Mouse (Mus musculus) ES-E14 (cell line): ENCODE data around the gene Wrnip1. TPM values are rescaled to one million over a fixed set of nuclear protein-coding genes. Genes with fewer than 3 reads are reported as not detected.

Experiments
- DNase-seq: peaks from one replicate; pipeline ENCODE4 v3.0.0-alpha.2; 2013; ENCODE audit warnings: low read depth, low spot score
- H3K27ac ChIP-seq: 2 replicates; pipeline ENCODE4 v1.5.1; 2012; ENCODE audit warnings: low read depth, mild to moderate bottlenecking, low read length, moderate library complexity, mixed read lengths; ENCODE audit not compliant: poor library complexity, insufficient read depth, severe bottlenecking
- H3K36me3 ChIP-seq: 2 replicates; pipeline ENCODE4 v1.6.1; 2012; ENCODE audit warnings: mild to moderate bottlenecking, low read length, moderate library complexity, mixed read lengths; ENCODE audit not compliant: control insufficient read depth, poor library complexity, insufficient read depth, severe bottlenecking
- H3K4me1 ChIP-seq, 2 experiments: fragments of 150-350 bp in 1 of 2; sonication (generic) in 1 of 2; 2 replicates each; pipeline ENCODE4 v1.6.1; 2012; ENCODE audit warnings: low read length in 2 of 2, mild to moderate bottlenecking in 1 of 2, mixed read lengths in 1 of 2; ENCODE audit not compliant: control insufficient read depth in 2 of 2, insufficient read depth in 2 of 2, poor library complexity in 1 of 2
- H3K4me3 ChIP-seq, 2 experiments: fragments of 150-350 bp in 1 of 2; sonication (generic) in 1 of 2; 2 replicates each; pipeline ENCODE4 v1.5.1; 2012; ENCODE audit warnings: low read length in 2 of 2, low read depth in 1 of 2, mild to moderate bottlenecking in 1 of 2, mixed read lengths in 1 of 2; ENCODE audit not compliant: insufficient read depth in 1 of 2, poor library complexity in 1 of 2, severe bottlenecking in 1 of 2
- H3K9ac ChIP-seq: 2 replicates; pipeline ENCODE4 v1.6.1; 2012; ENCODE audit warnings: low read depth, mild to moderate bottlenecking, low read length, mixed read lengths; ENCODE audit not compliant: poor library complexity, insufficient read depth, severe bottlenecking
- H3K9me3 ChIP-seq: fragments of 150-350 bp; sonication (generic); 2 replicates; pipeline ENCODE4 v1.6.1; 2012; ENCODE audit warnings: low read depth, mild to moderate bottlenecking, low read length; ENCODE audit not compliant: control insufficient read depth, insufficient read depth
- CHD2 ChIP-seq: IDR thresholded peaks from 2 replicates; pipeline ENCODE4 v1.6.1; 2014; ENCODE audit warnings: mild to moderate bottlenecking, low read depth, low read length, inconsistent platforms
- HCFC1 ChIP-seq: IDR thresholded peaks from 2 replicates; pipeline ENCODE4 v1.6.1; 2012; ENCODE audit warnings: low read length, inconsistent platforms, borderline replicate concordance; ENCODE audit not compliant: insufficient read depth
- MAFK ChIP-seq: IDR thresholded peaks from 2 replicates; pipeline ENCODE4 v1.6.1; 2014; ENCODE audit warnings: mild to moderate bottlenecking, low read depth, low read length, inconsistent platforms; ENCODE audit not compliant: insufficient read depth
- ZC3H11A ChIP-seq: IDR thresholded peaks from 2 replicates; pipeline ENCODE4 v1.6.1; 2012; ENCODE audit warnings: low read depth, mild to moderate bottlenecking, inconsistent platforms, low read length, borderline replicate concordance
- ZNF384 ChIP-seq: IDR thresholded peaks from 2 replicates; pipeline ENCODE4 v1.6.1; 2012; ENCODE audit warnings: low read depth, low read length, inconsistent platforms
- in situ Hi-C, 2 experiments: fragments of 600-800 bp; cut with MboI; formaldehyde crosslinking; loops; one replicate each; pipeline ENCODE4 v1.15.1; 2025; ENCODE audit warnings: low sequenced_read_pairs in 2 of 2, inconsistent platforms in 1 of 2; ENCODE audit not compliant: unreplicated experiment in 2 of 2
- total RNA-seq: library from RNA; depleted of rRNA; stranded (reverse); fragments of 300-350 nt; gene quantifications from 2 replicates; pipeline ENCODE4 v1.2.3, GENCODE M21; 2012

The Wrnip1 gene
- total RNA-seq, 1 experiment = 44.8 TPM

DNA sequence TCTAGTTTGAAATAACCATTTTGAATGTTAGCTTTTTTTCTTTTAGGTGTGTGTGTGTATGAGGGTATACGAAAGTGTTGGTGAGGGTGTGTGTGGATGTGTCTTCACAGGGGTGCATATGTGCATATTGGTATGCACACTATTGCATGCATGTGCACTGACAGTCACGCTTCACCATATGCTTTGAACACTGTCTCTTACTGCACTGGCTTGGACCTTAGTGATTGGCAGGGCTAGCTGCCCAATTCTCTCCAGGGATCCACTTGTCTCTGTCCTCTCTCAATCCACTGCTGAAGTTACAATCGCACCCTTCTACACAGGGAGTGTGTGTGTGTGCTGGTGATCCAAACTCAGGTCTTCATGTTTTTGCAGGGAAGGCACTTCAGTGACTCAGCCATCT lies 39.5 kb downstream of the Wrnip1 start:
- no peak for DNase-seq
- no peak overlapping the region for H3K9ac ChIP-seq
- H3K4me3 ChIP-seq = no peak overlapping the region
- in situ Hi-C loops = no loop called here
- H3K27ac ChIP-seq = no peak overlapping the region
- H3K4me1 ChIP-seq = no peaks in the 10 kb centered on the region
- H3K9me3 ChIP-seq = no peaks in the 10 kb centered on the region
- TF ChIP-seq CHD2 = no peak
- TF ChIP-seq MAFK = no peak
- no peak for TF ChIP-seq ZC3H11A
- no peak for TF ChIP-seq ZNF384
- TF ChIP-seq HCFC1 = no peak
- no peaks in the 10 kb centered on the region for H3K36me3 ChIP-seq

DNA sequence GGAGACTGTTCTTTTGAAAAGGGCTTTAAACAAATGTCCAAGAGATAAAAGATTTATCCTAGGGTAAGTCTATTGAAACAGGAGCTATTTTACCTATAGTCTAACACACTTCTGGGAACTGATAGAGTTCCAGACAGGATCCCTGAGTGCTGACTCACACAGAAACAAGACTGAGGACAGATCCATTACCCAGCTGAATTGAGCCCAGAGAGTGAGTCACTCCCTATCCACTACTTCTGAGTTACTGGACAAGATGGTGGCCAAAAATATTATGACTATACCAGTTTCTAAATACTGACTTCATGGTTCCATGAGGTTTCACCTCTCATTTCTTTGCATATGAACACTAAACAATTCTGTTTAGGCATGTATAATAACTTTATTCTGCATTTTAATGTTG lies 44.4 kb downstream of the Wrnip1 start:
- peaks cover 0 to 3% of the 10 kb centered on the region in 2 experiments; a peak in 1 of 4 replicates for H3K4me1 ChIP-seq
- H3K36me3 ChIP-seq = no peaks in the 10 kb centered on the region
- no peak overlapping the region for H3K9ac ChIP-seq
- no peak overlapping the region for H3K4me3 ChIP-seq
- H3K9me3 ChIP-seq = no peaks in the 10 kb centered on the region
- no peak for DNase-seq
- H3K27ac ChIP-seq = no peak overlapping the region
- no peak for TF ChIP-seq ZNF384
- no peak for TF ChIP-seq CHD2
- no peak for TF ChIP-seq ZC3H11A
- no peak for TF ChIP-seq HCFC1
- no peak for TF ChIP-seq MAFK
- in situ Hi-C loops = no loop called here

DNA sequence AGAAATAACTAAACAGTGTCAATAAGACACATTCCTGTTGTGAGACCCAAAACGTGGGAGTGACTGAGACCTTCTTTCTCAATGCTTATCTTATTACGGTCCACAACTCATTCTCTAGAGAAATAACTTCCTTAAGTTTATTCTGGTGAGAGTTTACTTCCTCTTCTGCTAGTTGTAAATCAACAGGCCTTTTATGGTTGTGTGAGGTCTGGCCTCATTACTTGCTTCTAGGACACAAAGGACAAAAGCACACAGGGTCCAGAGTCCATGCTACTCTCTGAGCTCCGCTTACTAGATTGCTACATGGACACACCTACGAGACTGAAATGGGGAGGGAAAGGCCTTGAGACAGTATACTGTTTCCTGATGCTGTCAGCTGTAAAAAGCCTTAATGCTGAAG lies 47.3 kb downstream of the Wrnip1 start:
- Histone ChIP-seq H3K9ac (no peak overlapping the region), H3K4me1 (peaks cover 2 to 3% of the 10 kb centered on the region in 2 experiments; a peak in 1 of 4 replicates), H3K4me3 (no peak overlapping the region), H3K9me3 (no peaks in the 10 kb centered on the region), H3K27ac (no peak overlapping the region), H3K36me3 (no peaks in the 10 kb centered on the region)
- no peak for DNase-seq
- in situ Hi-C loops = no loop called here
- TF ChIP-seq MAFK (no peak), ZC3H11A (no peak), HCFC1 (no peak), CHD2 (no peak), ZNF384 (no peak)

DNA sequence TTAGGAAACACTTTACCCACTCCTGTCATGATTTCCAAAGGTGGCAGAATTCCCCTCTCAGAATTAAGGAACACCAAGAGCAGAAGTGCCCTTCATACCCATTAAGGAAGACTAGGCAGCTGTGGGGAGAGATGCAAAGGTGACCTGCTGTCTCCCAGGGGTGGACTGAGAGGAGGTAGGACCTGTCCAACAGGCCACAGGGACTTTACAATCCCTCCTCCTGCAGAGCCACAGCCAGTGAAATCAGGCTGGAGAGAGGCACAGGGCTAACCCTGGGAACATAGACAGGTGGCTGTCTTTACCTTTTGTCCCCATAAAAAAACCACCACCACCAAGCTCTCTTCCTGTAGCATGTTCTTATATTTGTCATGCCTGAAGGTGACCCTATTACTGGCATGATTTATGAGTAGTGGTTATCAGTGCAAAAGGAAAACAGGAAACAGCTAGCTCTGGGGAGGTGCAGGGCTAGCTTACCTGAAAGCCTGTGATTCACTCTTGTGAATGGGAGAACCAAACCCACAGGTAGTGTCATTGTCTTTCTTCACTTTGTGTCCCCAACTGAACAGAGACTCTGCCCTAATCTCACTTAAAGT lies 47.8 kb downstream of the Wrnip1 start:
- H3K9me3 ChIP-seq = no peaks in the 10 kb centered on the region
- H3K27ac ChIP-seq = no peak overlapping the region
- peaks cover 2 to 3% of the 10 kb centered on the region in 2 experiments; a peak in 1 of 4 replicates for H3K4me1 ChIP-seq
- no peak overlapping the region for H3K9ac ChIP-seq
- in situ Hi-C loops = no loop called here
- TF ChIP-seq ZC3H11A (no peak), MAFK (no peak), CHD2 (no peak), HCFC1 (no peak), ZNF384 (no peak)
- DNase-seq = no peak
- H3K36me3 ChIP-seq = no peaks in the 10 kb centered on the region
- no peak overlapping the region for H3K4me3 ChIP-seq

DNA sequence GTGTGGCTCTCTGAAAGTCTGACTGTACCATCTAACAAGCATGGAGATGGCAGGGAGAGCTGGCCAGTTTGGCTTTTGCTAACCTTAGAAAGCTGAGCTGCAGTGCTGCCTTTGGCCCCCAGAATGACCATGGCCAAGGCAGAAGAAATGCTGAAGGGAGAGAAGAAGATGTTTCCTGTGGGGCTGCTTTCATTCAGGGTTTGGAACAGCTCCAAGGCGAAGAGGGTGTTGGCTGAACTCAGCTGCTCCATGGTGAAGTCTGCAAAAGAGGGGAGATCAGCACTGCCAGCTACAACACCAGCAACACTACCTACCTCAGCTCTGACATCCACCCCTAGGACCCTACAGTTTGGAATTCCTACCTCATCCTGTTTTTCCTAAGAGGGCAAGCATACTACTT lies 48.3 kb downstream of the Wrnip1 start:
- in situ Hi-C loops = no loop called here
- H3K36me3 ChIP-seq = no peaks in the 10 kb centered on the region
- TF ChIP-seq CHD2 (no peak), ZC3H11A (no peak), HCFC1 (no peak), ZNF384 (no peak), MAFK (no peak)
- DNase-seq = no peak
- peaks cover 2 to 3% of the 10 kb centered on the region in 2 experiments; a peak in 1 of 4 replicates for H3K4me1 ChIP-seq
- no peak overlapping the region for H3K9ac ChIP-seq
- H3K9me3 ChIP-seq = no peaks in the 10 kb centered on the region
- no peak overlapping the region for H3K4me3 ChIP-seq
- H3K27ac ChIP-seq = no peak overlapping the region
